Mouse (Mus musculus) ES-E14 (cell line): ENCODE measurements around the gene Kxd1.

Source experiments
- MAFK ChIP-seq: IDR thresholded peaks from 2 replicates; pipeline ENCODE4 v1.6.1; 2014; ENCODE audit warnings: mild to moderate bottlenecking, low read depth, low read length, inconsistent platforms; ENCODE audit not compliant: insufficient read depth
- ZC3H11A ChIP-seq: IDR thresholded peaks from 2 replicates; pipeline ENCODE4 v1.6.1; 2012; ENCODE audit warnings: low read depth, mild to moderate bottlenecking, inconsistent platforms, low read length, borderline replicate concordance

GRCm38 (mm10) chr8:70522592-70523403, 5.0 kb downstream of the Kxd1 start:
- TF ChIP-seq ZC3H11A, result no peak
- no peak for TF ChIP-seq MAFK
